Mouse (Mus musculus) CD8-positive naive resting alpha-beta T cell, adult 57 days (primary cell): ENCODE data around the gene 2310057N15Rik. TPM values are rescaled to one million over a fixed set of nuclear protein-coding genes. Genes with fewer than 3 reads are reported as not detected.

Source experiments
- total RNA-seq: library from RNA; stranded (reverse); gene quantifications from one replicate; pipeline ENCODE4 v1.2.4, GENCODE M21; 2023

2310057N15Rik gene
- not detected for total RNA-seq

GRCm38 (mm10) chr16:88774106-88774505 is at the start of gene 2310057N15Rik:
TSS of gene 2310057N15Rik (minus strand) at chr16:88774206.

GRCm38 (mm10) chr16:88820066-88820465 is 46.1 kb upstream of the 2310057N15Rik start, which contains the start of gene Krtap15:
TSS of gene Krtap15 (plus strand) at chr16:88820215.

GRCm38 (mm10) chr16:88811827-88812226 is 37.8 kb upstream of the 2310057N15Rik start, which contains the start of gene Gm20741:
TSS of gene Gm20741 (minus strand) at chr16:88812220.

GRCm38 (mm10) chr16:88777596-88777995 is 3.6 kb upstream of the 2310057N15Rik start, which contains the start of gene Gm5965:
TSS of gene Gm5965 (plus strand) at chr16:88777896.

GRCm38 (mm10) chr16:88758547-88758946 is 15.5 kb downstream of the 2310057N15Rik start, which contains the start of gene 2310034C09Rik:
TSS of gene 2310034C09Rik (plus strand) at chr16:88758847.

GRCm38 (mm10) chr16:88751535-88751934 is 22.5 kb downstream of the 2310057N15Rik start, which contains the start of gene Krtap13:
TSS of gene Krtap13 (minus strand) at chr16:88751635.

GRCm38 (mm10) chr16:88728812-88729275 is 45.2 kb downstream of the 2310057N15Rik start, which contains the start of gene Krtap13-1:
TSS of gene Krtap13-1 (plus strand) at chr16:88728862.

Other genes starting within 250 kb of the 2310057N15Rik start
- gene Cldn8, start 211.0 kb downstream of the 2310057N15Rik start, total RNA-seq, result not detected
- not detected for gene Krtap24-1, start 161.9 kb downstream of the 2310057N15Rik start, total RNA-seq
- not detected for gene 2310079G19Rik, start 146.5 kb downstream of the 2310057N15Rik start, total RNA-seq
- gene Krtap26-1, start 126.4 kb downstream of the 2310057N15Rik start, total RNA-seq, result not detected
- gene Krtap27-1, start 102.5 kb downstream of the 2310057N15Rik start, total RNA-seq, result not detected
- not detected for gene 2310061N02Rik, start 66.2 kb downstream of the 2310057N15Rik start, total RNA-seq
- not detected for gene Krtap13-1, start 45.3 kb downstream of the 2310057N15Rik start, total RNA-seq
- not detected for gene Krtap13, start 22.6 kb downstream of the 2310057N15Rik start, total RNA-seq
- gene 2310034C09Rik, start 15.4 kb downstream of the 2310057N15Rik start, total RNA-seq, result not detected
- not detected for gene Gm5965, start 3.7 kb upstream of the 2310057N15Rik start, total RNA-seq
- gene Gm20741, start 38.0 kb upstream of the 2310057N15Rik start, total RNA-seq, result not detected
- gene Krtap15, start 46.0 kb upstream of the 2310057N15Rik start, total RNA-seq, result not detected
- not detected for gene Krtap14, start 51.9 kb upstream of the 2310057N15Rik start, total RNA-seq
- not detected for gene Krtap19-1, start 95.2 kb upstream of the 2310057N15Rik start, total RNA-seq
- not detected for gene Krtap19-2, start 100.1 kb upstream of the 2310057N15Rik start, total RNA-seq
- gene Krtap19-3, start 103.8 kb upstream of the 2310057N15Rik start, total RNA-seq, result not detected
- not detected for gene Krtap19-4, start 110.9 kb upstream of the 2310057N15Rik start, total RNA-seq
- gene Krtap19-5, start 122.3 kb upstream of the 2310057N15Rik start, total RNA-seq, result not detected
- not detected for gene Krtap19-9b, start 158.1 kb upstream of the 2310057N15Rik start, total RNA-seq
- not detected for gene Krtap16-3, start 188.7 kb upstream of the 2310057N15Rik start, total RNA-seq
- gene Krtap22-2, start 236.6 kb upstream of the 2310057N15Rik start, total RNA-seq, result not detected
- gene Gm10229, start 241.1 kb upstream of the 2310057N15Rik start, total RNA-seq, result not detected